Mouse (Mus musculus): ENCODE data around the gene Tysnd1.
A peak's percentile ranks its signal among the peaks of the same experiment; 100 is the strongest.

The Tysnd1 gene

GRCm38 (mm10) chr10:61694870-61695670, at the start of gene Tysnd1:
Tysnd1 (plus strand) TSS chr10:61695514.
- DNase-seq = peak; percentile 99

- DNase-seq = no peak
These were observed 48.8 kb upstream of the Tysnd1 start for GRCm38 (mm10) chr10:61646557-61646956.

- peak; percentile 94 for DNase-seq
These were observed 47.3 kb upstream of the Tysnd1 start, which contains the start of gene Ppa1 for GRCm38 (mm10) chr10:61647790-61648736. Ppa1 (plus strand) TSS chr10:61648552.

GRCm38 (mm10) chr10:61648737-61649645, 46.3 kb upstream of the Tysnd1 start:
- DNase-seq = no peak

- DNase-seq = no peak
These were observed 41.2 kb upstream of the Tysnd1 start for GRCm38 (mm10) chr10:61654105-61654504.

GRCm38 (mm10) chr10:61654691-61655090, 40.6 kb upstream of the Tysnd1 start:
- no peak for DNase-seq

- DNase-seq = no peak
These were observed 40.1 kb upstream of the Tysnd1 start for GRCm38 (mm10) chr10:61655188-61655587.

- DNase-seq = no peak
These were observed 38.1 kb upstream of the Tysnd1 start for GRCm38 (mm10) chr10:61656928-61657882.

- peak; percentile 65 for DNase-seq
These were observed 37.3 kb upstream of the Tysnd1 start for GRCm38 (mm10) chr10:61657985-61658384.

- no peak for DNase-seq
These were observed 33.4 kb upstream of the Tysnd1 start for GRCm38 (mm10) chr10:61661887-61662286.

- peak; percentile 76 for DNase-seq
These were observed 32.8 kb upstream of the Tysnd1 start for GRCm38 (mm10) chr10:61662391-61662988.

GRCm38 (mm10) chr10:61665111-61665510, 30.2 kb upstream of the Tysnd1 start:
- DNase-seq = no peak

- DNase-seq = no peak
These were observed 29.7 kb upstream of the Tysnd1 start for GRCm38 (mm10) chr10:61665651-61666050.

GRCm38 (mm10) chr10:61669289-61669688, 26.0 kb upstream of the Tysnd1 start:
- DNase-seq = no peak

- no peak for DNase-seq
These were observed 25.4 kb upstream of the Tysnd1 start for GRCm38 (mm10) chr10:61669896-61670295.

- no peak for DNase-seq
These were observed 24.6 kb upstream of the Tysnd1 start for GRCm38 (mm10) chr10:61670758-61671157.

- DNase-seq = no peak
These were observed 19.4 kb upstream of the Tysnd1 start for GRCm38 (mm10) chr10:61675935-61676334.

- DNase-seq = no peak
These were observed 15.8 kb upstream of the Tysnd1 start for GRCm38 (mm10) chr10:61679545-61679944.

- peak; percentile 98 for DNase-seq
These were observed 15.1 kb upstream of the Tysnd1 start, which contains the start of gene Sar1a for GRCm38 (mm10) chr10:61680015-61680913. Sar1a (plus strand) TSS chr10:61680299.

GRCm38 (mm10) chr10:61689405-61689804, 5.9 kb upstream of the Tysnd1 start:
- DNase-seq = no peak

Data from retina, postnatal 1 day (tissue).